Mouse (Mus musculus) erythroblast, embryonic 14.5 days (primary cell): ENCODE data around the gene Dagla.

ENCODE experiments used
- GATA1 ChIP-seq: IDR thresholded peaks from 2 replicates; pipeline ENCODE4 v1.6.1; 2012; ENCODE audit warnings: low read length, inconsistent platforms, mixed read lengths
- TAL1 ChIP-seq: IDR thresholded peaks from 3 replicates; pipeline ENCODE4 v1.6.1; 2012; ENCODE audit warnings: low read length, inconsistent platforms, mixed read lengths

DNA sequence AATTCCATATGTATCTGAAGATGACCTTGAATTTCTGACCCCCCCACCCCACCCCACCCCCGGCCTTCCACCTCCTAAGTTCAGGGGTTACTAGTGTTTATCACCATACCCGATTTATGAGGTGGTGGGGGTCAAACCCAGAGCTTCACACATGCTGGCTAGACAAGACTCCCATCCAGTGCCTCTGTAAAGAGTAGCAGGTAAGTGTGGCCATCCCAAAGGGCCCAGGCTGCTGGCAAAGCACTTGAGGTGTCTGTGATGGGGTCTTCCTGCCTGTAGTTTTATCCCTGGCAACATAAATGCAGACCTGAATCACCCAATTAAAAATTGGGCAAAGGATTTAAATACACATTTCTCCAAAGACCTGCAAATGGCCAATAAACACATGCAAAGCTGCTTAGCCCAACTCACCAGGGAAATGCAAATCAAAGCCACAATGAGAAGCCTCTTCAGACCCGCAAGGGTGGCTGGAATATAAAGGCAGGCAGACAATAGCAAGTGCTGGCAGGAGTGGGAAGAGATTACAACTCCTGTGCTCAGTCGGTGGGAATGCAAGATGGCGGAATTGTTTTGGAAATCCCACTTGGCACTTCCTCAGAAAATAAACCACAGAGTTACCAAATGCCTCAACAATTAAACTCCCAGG, 43.1 kb upstream of the Dagla start:
- TF ChIP-seq GATA1 (no peak), TAL1 (no peak)
